Mouse (Mus musculus): ENCODE results near the gene Cox6a2.
A peak's percentile ranks its signal among the peaks of the same experiment; 100 is the strongest.
"Not testable (repeated sequence)": the region's sequence is repeated elsewhere in the genome, so short reads cannot be mapped to it uniquely, and the experiment has no call there.

The Cox6a2 gene

DNA sequence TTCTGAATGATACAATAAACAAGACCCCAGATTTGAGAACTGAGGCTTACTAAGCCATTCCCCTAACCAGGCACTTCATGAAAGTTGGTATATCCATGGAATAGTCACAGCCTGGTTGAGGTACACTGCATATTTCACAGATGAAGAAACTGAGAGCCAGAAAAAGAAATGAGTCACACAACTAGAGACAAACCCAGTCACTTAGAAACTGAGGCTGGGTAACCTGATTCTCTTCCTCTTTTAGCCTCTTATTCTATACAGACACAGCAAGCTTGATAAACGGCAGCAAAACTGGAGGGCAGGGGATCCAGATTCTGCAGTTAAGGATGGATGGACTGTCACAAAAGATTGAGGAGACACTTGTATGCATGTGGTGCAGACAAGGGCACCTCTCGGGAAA is 28.6 kb upstream of the Cox6a2 start:
- DNase-seq (ENCODE audit: low spot score) = no peak

DNA sequence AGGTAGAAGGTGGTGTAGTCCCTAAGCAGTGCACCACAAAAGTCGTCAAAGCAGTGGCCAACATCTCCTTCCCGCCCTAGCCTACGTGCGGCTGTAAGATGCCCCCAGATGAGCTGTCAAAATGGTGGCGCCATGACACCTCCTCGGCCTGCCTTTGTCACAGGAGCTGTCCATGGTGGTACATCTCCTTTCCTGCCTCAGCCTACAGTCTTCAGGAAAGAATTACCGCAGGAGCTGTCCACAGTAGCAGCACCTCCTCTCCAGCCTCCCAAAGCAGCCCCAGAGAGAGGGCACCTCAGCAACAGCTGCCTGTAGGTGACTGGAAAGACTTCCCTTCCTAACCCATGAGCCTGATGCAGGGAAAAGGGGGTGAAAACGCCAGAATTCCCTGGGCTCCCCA is 25.6 kb upstream of the Cox6a2 start:
- no peak for DNase-seq (ENCODE audit: low spot score)

DNA sequence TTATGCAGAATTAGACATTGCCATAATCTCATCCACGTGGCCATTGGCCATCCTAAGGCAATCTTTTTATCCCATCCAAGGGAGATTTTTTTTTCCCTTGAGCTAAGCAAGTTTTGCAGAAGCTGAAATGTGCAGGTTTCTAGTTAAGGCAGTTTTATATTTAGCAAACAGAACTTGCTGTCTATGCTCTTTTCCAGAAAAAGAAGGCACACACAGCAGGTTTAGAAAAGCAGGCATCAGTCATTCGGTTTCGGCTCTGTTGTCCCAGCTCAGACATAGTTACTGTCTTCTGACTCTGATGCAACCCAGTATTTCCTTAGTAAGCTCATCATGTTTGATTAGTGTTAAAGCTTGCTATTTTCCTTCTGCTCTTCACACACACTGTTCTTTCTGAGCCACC is 14.7 kb upstream of the Cox6a2 start:
- no peak for DNase-seq (ENCODE audit: low spot score)

DNA sequence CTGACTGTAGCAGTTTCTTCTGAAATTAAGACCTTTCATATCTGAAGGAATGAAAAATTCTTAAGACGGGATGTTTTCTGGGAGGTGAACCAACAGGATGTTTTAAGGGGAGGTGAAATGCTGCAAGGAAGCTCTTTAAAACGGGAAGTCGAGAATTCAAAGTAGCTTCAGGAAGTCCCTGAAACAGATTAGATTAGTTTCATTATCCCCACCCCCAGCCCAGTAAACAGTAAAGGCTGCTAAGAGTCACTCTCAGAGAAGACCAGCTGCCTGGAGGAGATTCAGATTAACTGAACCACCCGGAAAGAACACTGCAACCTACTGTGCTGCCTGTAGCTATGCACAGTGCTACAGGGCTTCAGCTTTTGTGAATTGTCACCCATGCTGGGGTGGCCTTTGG is 13.8 kb upstream of the Cox6a2 start:
- DNase-seq (ENCODE audit: low spot score) = no peak

DNA sequence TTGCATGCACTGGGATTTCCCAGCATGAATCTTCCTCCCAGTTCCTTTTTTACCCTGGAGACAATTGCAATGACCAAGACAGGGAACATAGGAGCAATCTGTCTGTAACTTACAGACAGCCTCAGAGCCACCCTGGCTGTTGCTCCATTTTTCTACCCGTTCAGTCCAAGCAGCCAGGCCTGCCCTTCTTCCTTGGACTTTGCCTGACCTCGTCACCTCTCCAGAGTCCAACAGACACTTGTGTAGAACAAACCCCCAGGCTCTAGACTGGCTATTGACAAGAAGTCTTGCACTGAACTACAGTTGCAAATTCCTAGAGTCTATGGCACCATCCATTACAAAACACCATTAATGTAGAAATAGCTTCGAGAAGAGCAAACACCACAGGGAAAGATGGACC is 3.6 kb upstream of the Cox6a2 start:
- no peak for DNase-seq (ENCODE audit: low spot score)

DNA sequence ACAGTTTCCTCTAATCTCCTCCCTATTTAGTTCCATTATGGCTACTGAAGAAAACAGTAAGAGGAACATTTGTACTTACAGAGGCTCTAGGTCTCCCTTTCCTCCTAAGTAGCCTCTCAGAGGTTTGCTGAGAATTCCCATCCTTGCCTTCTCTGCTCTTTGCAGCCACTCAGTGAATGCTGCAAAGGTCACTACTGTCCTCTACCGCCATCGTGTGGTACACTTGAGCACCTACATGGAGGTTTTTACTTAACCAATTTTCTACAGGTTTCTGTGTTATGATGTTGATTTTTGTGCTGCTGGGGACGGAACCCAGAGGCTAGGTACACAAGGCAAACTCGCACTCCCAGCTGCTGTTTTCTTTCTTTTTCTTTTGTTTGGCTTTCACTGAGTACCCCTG is 2.0 kb upstream of the Cox6a2 start:
- DNase-seq (ENCODE audit: low spot score) = peak; percentile 58

DNA sequence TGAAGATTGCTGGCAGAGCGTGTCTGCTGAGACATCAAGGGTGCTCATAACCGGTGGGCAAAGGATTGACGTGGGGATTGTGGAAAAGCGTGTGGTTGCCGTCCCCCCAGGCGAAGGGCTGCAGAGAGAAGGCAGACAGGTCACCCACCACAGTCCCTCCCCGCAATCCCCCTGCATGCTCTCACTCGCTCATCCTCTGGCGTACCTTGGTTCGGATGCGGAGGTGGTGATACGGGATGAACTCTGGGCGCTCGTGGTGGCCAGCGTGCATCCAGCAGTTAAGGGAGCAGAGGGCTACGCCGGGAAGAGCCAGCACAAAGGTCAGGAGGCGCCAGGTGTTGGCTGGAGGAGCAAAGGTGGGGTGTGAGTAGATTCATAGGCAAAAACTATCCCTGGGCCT is 492 bp downstream of the Cox6a2 start:
- no peak for DNase-seq (ENCODE audit: low spot score)

DNA sequence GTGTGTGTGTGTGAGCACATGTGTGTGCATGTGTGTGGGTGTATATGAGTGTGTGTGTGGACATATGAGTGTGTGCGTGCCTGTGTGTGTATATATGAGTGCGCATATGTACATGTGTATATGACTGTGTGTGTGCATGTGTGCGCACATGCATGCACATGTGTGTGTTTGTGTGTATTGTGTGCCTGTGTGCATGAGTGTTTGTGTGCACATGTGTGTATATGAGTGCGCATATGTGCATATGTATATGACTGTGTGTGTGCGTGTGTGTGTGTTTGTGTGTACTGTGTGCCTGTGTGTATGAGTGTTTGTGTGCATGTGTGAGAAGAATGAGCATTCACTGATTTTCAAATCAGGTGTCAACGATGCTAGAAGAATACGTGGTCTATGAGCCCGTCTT is 2.0 kb downstream of the Cox6a2 start:
- no peak for DNase-seq (ENCODE audit: low spot score)

DNA sequence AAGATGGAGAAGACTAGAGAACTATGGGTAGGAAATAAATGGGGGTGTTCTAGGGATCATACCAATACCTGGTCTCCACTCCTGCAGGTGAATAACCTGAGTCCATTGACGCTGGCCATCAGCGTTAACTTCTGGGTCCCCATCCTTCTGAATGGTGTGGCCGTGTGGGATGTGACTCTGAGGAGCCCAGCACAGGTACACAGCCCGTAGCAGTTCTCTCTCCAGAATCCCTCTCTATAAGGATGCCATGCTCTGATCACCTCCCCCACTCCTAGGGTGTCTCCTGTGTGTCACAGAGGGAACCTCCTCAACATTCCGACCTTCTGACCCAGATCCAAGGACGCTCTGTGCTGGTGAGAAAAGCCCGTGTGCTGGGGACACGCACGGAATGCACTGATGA is 3.1 kb downstream of the Cox6a2 start:
- DNase-seq (ENCODE audit: low spot score) = no peak

DNA sequence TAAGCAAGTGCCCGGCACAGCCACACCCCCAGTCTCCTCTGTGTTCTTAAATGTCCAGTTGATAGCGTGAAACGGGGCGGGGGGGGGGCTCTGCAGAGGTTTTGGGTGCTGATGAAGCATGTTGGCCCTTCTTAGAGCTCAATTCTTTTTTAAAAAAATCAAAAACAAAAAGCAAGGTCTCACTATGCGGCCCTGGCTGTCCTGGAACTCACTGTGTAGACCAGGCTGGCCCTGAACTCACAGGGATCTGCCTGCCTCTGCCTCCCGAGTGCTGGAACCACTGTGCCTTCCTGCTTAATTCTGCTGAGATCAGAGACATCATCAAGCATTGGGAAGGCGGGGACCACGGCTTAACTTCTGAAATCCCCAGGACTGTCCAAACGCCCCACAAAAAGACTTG is 4.6 kb downstream of the Cox6a2 start:
- no peak for DNase-seq (ENCODE audit: low spot score)

DNA sequence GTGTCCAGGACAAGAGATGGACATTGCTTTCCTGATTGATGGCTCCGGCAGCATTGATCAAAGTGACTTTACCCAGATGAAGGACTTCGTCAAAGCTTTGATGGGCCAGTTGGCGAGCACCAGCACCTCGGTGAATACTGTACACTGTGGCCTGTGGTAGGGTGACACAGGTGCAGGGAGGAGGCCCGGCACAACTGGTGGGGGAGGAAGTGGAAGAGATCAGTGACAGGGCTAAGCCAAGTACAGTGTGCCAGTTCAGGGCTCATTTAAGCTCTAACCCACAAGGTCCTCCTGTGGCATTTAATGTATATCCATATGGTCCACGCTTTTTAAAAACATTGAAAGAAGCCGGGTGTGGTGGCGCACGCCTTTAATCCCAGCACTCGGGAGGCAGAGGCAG is 24.5 kb downstream of the Cox6a2 start:
- peak; percentile 28 for DNase-seq (ENCODE audit: low spot score)

DNA sequence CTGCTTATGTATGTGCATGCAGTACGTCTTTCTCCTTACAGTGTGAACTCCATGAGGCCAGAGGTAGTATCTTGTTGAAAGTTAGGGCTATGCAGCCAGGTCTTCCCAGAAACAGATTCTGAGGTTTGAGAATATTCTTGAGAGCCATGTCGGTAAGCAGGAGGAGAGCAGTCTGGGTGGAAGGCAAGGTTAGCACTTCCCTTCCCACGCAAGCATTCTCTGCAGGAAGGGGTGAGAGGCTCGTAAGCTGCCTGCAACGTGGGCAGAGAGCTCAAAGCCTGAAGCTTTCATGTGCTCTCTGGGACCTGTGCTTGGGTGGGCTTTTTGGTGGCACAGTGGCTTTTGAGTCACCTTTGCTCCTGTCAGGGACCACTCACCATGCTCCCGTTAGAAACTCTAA is 25.6 kb downstream of the Cox6a2 start:
- peak; percentile 15 for DNase-seq (ENCODE audit: low spot score)

DNA sequence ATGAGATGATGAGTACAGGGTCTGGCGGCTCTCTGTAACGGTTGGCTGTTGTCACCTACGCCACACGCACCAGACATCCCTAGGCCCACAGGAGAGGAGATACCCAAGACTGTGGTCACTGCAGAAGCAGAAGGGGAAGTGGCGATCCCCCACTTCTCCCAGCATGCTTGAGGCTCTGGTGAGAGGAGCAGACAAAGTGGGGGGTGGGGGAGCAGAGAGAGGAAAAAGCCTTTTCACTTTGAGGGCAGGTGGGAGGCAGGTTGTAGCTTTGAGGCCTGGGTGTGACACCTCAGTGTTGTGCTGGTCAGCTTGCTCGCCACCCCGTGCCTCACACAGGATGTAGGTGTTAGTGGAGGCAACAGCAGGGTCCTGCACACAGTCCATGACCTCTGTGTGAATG is 26.1 kb downstream of the Cox6a2 start:
- DNase-seq (ENCODE audit: low spot score) = no peak

DNA sequence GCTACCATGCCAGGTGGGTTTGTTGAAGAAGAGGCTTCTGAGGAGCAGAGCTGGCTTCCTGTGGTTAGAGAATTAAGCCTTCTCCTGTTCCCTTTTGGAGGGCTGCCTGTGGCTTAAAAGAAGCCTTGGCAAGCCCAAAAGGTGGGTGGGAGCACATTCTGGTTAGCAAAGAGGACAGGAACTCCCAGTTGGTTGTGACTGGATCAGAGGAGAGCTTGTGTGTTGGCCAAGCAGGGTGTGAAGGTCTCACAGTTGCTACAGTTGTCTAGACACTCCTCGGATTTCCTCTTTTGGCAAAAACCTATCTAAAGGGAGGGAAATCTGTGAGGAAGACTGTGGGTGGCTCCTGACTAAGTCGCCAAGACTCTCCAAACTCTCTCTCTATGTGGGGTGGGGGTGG is 27.8 kb downstream of the Cox6a2 start:
- no peak for DNase-seq (ENCODE audit: low spot score)

DNA sequence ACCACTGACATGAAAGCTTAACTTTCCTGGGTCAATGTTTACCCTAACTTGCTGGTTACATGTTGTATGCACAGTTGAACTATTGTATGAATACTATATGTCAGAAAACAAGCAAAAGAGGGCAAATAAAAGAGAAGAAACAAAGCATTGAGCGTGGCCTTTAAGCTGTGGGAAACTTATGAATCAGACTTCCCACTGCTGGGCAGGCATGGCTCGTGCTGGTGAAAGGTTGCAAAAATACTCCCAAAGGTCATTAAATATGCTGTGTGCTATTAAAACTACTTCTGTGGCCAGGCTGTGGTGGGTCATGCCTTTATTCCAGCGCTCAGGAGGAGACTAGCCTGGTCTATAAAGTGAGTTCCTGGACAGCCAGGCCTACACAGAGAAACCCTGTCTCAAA is 36.2 kb downstream of the Cox6a2 start:
- DNase-seq (ENCODE audit: low spot score) = no peak

DNA sequence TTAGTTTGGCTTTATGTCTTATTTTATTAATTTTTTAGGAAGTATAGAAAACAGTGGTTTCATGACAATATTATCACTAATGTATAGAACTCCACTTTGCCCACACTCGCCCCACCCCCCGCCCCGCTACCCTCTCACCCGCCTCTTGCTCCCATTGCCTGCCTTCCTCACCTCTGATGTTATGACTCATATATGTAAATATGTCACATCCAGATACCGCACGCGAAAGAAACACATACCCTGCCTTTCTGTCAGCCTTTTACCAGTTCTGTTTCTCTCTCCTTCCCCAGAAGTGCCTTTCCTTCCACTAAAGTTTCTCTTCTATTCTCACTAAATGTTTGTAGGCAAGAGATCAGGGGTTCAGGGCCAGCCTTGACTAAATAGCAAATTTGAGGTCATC is 39.8 kb downstream of the Cox6a2 start:
- no peak for DNase-seq (ENCODE audit: low spot score)

DNA sequence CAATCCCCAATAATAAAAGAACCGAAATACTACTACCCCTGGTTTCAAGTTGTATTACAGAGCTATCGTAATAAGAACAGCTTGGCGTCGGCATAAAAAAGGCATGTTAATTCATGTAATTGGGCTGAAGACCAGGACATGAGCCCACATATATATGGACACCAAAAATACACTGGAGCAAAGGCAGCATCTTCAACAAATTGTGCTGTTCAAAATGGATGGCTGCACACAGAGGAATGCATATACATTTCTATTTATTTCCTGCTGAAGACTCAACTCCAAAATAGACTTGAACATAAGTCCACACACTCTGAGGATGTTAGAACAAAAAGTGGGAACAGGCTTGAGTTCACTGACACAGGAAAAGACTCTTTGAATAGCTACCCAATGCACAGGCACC is 42.2 kb downstream of the Cox6a2 start:
- DNase-seq (ENCODE audit: low spot score) = no peak

DNA sequence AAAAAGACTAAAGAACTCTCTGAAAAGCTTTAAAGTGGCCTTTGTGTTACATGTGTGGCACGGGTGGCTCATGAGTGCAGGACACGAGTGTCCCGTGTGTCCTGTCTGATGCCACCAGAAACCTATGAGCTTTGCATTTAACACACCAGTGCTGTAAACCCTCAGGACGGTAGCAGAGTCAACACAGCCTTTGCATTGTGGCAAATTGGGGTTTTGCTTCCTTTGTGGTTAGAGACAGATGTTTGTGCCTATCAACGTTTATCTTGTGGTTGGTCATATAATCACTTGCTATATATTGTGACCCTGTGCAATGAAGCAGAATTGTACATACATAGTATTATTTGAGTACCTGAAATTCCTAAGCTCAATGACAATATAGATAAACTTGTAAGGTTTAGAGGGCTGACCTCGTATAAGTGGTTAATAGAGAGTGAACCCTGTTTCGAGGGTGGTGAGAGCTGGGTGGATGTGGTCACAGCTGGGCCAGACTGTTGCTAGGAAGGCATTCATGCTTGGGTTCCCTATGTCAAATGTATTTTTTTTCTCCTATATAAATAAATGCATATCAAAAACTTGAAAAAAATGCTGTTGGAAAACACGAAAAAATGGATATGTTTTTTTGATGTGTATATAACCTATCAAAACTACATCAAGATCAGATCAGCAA is 47.4 kb downstream of the Cox6a2 start:
- DNase-seq (ENCODE audit: low spot score) = not testable (repeated sequence)

Measured in T-cell, adult 2 months (primary cell).